Mouse (Mus musculus) cerebellum, postnatal 36 days (tissue): ENCODE measurements around the gene Tex2.
A peak's percentile ranks its signal among the peaks of the same experiment; 100 is the strongest.

Experiments
- DNase-seq, 2 experiments: peaks; one replicate each; pipeline ENCODE4 v3.0.0; 2021 to 2022; ENCODE audit warnings: mixed read lengths in 2 of 2

The Tex2 gene

GRCm38 (mm10) chr11:106540506-106541268, 72.5 kb downstream of the Tex2 start:
- DNase-seq = peak in 1 of 2 experiments; percentile 16

- DNase-seq = no peak
Measured at GRCm38 (mm10) chr11:106536253-106536912, 76.8 kb downstream of the Tex2 start.

DNA sequence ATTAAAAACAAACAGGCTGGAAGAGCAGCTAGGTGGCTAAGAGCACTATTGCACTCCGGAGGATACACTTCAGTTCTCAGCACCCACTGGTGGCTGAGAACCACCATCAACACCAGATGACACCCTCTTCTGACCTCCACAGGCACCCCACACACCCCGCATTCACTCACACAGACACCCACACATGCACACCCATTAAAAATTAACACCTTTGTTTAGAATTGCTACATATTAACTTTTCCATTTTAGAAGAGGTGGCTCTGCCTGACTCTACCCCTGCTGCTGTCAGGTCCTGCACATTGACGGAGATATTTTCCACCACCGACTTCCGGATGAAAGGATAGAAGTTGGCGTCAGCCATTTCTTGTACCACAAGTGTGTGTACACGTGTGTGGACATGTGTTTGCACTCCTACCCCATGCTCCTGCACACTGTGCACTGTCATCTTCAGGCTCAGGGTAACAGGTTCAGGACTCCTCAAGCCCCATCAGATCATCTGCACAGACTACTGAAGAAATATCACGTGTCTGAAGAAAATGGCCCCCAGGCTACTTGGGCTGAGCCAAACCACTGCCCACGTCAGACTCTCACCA, 77.5 kb downstream of the Tex2 start:
- DNase-seq = no peak

DNA sequence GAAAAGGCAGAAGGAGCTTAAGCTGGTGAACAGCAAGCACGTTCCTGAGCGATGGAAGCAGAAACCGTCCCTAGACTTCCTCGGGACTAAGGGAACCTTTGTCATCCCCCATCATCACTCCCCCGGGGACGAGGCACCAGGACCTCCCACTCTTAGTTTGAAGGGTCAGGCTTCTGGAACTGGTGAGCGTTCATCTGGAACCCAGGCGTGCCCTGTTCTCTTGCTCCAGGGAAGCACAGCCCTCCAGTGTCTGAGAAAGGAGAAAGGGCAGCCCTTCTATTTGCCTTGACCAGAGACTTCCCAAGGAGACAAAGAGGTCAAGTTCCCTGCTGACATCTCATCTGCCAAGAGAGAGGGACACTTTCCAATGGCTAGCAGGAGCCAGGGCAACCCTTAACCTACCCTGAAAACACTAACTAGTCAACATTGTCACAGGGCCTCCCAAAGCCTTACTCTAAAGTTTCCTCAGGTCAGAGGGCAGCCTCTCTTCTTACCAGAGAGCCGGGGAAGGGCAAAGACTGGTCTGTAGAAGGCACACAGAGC, 80.9 kb downstream of the Tex2 start:
- no peak for DNase-seq

DNA sequence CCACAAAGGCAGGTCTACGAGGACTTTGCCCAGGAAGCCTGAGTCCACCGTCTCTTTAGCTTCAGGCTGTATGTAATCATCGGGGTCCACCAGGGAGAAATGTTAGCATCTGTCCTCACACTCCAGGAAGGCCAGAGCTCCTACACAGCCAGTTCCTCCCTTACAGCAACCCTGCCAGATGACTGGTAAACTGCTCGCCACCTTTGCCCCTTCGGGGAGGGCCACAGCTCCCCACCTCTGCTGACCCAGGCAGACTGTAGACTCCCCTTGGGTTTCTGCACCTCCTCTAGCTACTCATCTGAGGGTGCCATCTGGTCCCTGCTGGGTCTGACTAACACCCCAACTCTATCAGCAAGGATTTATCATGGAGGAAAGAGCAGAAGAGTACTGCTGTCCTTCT, 83.4 kb downstream of the Tex2 start:
- no peak for DNase-seq

DNA sequence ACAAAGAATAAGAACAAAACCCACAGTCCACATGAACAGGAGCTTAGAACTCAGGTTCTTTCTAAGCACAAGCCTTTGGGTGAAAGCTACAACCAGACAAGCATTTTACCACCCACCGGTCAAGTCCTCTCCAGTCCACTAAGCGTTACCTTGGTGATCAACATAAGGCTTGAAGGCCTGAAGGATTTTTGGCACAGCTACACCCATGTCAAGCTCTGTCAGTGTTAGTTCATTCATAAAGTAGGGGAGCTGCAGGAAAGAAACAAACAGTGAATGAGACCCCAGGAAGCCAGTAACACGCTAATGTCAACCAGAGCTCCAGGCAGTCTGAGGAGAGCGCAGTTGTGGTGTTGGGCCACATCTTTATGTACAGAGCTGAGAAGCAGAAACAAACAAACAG, 84.1 kb downstream of the Tex2 start:
- no peak for DNase-seq

- no peak for DNase-seq
Measured at GRCm38 (mm10) chr11:106527926-106528325, 85.3 kb downstream of the Tex2 start.

GRCm38 (mm10) chr11:106527147-106527821, 85.9 kb downstream of the Tex2 start:
- no peak for DNase-seq

DNA sequence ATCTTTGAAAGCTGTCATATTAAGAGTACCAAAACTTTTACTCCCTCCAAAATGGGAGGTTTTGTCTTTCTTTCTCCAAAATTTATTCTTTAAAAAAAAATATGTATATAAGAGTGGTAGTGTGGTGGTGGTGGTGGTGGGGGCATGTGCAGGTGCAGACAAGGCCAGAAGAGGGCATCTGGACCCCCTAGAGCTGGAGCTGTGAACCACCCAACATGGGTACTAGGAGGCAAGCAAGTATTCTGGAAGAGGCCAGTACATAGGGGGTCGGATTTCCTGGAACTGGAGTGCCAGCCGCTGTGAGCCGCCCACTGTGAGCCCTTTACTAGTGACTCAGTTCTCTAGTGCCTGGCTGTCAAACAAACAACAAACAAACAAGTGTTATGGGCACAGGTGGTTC, 90.7 kb downstream of the Tex2 start:
- no peak for DNase-seq

DNA sequence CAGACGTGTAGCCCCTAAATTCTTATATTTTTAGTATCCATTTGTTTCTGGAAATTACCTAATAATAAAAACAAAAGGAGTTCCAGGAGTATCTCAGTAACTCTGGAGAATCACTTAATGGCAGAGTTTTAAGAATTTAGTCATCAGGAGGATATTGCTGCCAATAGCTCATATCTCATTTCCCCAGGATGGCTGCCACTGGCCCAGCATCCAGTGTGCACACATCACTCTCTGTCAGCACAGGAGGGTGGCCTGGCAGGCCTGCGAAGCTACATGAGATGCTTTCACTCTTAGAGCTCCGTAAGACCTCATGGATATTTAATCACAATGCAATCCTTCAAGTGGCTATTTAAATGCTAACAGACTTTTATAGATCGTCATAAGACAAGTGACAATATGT, 91.6 kb downstream of the Tex2 start:
- no peak for DNase-seq

DNA sequence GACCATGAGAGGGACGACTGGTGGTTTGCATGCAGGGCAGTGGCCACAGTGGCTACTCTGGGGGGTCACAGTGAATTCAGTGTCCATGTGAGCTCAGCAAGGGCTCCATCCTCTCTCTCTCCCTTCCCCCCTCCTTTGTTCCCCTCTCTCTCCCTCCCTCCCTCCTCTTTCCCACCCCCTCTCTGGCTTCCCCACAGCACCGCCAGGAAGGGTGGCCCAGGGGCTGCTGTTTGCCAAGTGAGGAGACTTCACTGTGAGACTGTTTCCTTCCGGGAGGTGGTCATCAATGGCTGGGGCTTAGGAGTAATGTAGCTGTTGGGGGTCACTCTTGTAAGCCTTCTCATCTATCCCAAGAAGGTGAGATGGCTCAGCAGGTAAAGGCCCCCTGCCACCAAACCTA, 92.8 kb downstream of the Tex2 start:
- DNase-seq = no peak

GRCm38 (mm10) chr11:106519519-106519918, 93.7 kb downstream of the Tex2 start:
- no peak for DNase-seq

- no peak for DNase-seq
Measured at GRCm38 (mm10) chr11:106518391-106518790, 94.8 kb downstream of the Tex2 start.

DNA sequence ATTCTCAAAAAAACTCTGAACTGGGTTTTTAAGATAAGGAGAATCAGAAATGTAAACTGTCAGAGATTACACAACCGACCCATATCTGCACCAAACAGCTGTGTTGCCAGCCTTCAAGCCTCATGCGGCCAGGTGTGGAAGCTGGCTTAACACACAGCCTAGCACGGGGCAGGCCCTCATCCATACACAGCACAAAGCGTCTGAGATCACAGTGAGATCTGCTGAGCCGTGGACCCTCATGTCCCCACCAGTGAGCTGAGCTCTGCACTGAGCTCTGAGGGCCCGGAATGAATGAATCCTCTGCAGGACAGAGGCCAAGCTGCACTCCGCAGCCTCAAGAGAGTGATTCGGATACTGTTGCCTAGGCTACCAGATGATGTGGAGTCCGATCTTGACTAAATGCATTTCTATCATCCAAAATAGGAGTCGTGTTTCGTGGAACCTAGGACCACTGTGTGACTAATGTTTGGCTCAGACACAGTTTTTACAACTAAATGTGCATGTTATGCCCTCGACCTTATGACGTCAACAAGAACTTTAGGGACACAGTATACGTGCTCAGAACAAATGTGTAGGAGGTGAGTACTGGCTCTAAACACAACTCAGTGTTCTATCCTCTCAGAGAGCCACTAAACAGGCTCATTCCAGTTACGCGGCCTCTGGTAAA, 98.0 kb downstream of the Tex2 start:
- DNase-seq = no peak

- DNase-seq = no peak
Measured at GRCm38 (mm10) chr11:106514446-106514845, 98.8 kb downstream of the Tex2 start.

DNA sequence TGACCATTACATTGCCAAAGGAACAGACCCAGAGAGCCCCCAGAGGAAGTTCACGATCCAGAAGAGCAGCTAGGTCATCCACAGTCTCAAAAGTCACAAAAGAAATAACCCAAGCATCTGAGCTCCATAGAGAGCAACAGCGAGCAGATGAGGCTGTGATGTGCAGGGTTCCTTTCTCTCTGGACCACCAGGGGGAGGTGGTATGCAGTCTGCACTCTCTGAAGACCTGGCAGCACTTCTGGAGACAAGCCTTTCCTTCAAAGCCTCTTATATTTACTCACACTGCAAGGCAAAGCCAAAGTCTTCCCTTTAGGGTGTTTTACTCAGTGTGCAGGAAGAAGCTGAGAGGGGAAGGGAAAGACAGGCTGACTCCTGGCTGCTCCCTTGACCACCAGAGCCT, 100.1 kb downstream of the Tex2 start:
- DNase-seq = peak; percentile 46 to 48

DNA sequence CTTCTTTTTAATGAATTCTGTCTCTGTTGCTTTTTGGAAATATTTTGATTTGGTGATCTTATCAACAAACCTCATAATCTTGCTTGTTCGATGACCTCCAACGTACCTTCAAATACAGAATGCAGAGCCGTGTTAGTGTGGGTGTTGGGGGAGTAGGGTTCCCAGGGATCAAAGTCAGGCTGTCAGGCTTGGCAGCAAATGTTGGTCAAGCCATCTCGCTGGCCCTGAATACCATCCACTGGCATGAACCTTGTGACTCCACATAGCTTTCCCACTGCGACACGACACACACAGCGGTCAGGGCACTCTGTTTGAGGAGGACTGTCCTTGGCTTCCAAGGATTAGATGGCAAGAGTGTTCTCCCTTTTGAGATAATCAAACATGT, 101.2 kb downstream of the Tex2 start:
- no peak for DNase-seq

DNA sequence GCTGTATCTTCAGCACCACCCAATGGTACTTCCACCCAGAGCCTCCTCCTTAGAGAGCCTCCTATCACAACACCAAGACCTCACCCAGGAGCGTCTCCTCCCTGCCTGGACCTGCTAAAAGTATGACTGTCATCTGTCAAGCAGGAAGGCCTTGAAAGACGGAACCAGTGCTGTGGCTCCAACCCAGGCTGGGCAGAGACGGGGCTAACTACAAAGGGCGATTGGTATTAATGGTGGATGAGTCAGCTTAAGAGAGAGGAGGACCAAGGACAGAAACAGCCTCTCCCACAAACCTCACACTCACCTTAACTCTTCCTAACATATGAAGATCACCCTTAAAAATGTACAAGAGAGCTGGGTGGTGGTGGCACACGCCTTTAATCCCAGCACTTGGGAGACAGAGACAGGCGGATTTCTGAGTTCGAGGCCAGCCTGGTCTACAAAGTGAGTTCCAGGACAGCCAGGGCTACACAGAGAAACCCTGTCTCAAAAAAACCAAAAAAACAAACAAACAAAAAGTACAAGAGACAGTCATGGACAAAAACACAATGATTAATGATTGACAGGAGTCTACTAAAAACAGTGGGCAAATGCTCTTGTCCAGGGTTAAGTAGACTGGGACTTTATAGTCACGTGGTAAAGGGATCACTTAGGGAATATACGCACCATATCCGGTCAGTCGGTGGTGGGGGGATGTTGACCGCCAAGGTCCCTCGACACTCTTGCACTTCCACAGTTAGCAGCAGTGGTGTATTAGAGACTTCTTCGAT, 101.8 kb downstream of the Tex2 start:
- DNase-seq = no peak

DNA sequence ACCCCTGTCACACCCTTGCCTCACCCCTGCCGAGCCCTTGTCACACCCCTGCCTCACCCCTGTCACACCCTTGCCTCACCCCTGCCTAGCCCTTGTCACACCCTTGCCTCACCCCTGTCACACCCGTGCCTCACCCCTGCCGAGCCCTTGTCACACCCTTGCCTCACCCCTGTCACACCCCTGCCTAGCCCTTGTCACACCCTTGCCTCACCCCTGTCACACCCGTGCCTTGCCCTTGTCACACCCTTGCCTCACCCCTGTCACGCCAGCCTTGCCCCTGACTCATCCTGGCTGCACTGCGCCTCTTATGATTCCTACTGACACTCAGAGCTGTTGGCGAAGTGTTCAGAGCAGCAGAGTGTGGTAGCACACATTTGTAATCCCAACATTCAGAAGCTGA, 105.6 kb downstream of the Tex2 start:
- DNase-seq = no peak

DNA sequence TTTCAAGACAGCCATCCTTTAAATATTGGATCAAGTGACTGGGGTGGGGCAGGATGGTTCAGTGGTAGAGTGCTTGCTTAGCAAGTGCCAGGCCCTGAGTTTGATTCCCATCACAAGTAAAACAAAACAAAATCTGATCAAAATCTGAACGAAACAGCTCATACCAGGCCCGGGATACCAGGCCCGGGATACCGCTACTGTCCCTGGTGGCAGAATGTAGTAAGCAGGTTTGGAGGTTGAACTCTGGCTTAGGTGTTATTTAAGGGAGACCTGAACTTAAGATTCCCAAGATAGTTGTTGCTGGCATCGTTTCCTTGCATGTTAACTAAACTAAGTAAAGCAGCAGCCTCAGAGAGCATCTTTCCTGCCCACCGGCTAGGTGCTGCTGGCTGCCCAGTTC, 107.0 kb downstream of the Tex2 start:
- no peak for DNase-seq

- DNase-seq = no peak
Measured at GRCm38 (mm10) chr11:106504129-106504528, 109.1 kb downstream of the Tex2 start.

DNA sequence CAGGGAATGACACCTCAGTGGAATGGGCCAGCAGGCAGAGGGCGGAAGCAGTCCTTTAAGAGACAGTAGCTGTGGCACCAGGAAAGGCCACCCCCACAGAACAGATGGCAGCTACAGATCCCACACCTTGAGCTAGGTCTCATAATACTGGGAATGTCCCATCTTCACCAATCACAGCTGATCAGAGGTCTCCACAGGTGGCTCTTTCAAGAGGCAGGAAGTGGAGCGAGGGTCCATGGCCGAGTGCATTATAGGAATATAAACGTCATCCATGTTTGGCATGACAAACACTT, 109.9 kb downstream of the Tex2 start:
- peak in 1 of 2 experiments; percentile 14 for DNase-seq
